Mouse (Mus musculus) ES-CJ7 (cell line): Measurements from ENCODE around the gene Ctbp1.
A peak's percentile ranks its signal among the peaks of the same experiment; 100 is the strongest.

ENCODE experiments used
- DNase-seq: peaks from one replicate; pipeline ENCODE4 v3.0.0; 2011; ENCODE audit warnings: low read depth, low spot score

The Ctbp1 gene

GRCm38 (mm10) chr5:33208533-33209245 lies 66.1 kb downstream of the Ctbp1 start:
- no peak for DNase-seq

- no peak for DNase-seq
These were observed 67.7 kb downstream of the Ctbp1 start for GRCm38 (mm10) chr5:33207136-33207535.

- DNase-seq: no peak
These were observed 68.5 kb downstream of the Ctbp1 start for GRCm38 (mm10) chr5:33206328-33206727.

GRCm38 (mm10) chr5:33204284-33204683 lies 70.5 kb downstream of the Ctbp1 start:
- DNase-seq: no peak

- peak; percentile 84 for DNase-seq
These were observed 71.0 kb downstream of the Ctbp1 start for GRCm38 (mm10) chr5:33203691-33204242.

- no peak for DNase-seq
These were observed 71.6 kb downstream of the Ctbp1 start for GRCm38 (mm10) chr5:33203171-33203565.

- DNase-seq: no peak
These were observed 72.2 kb downstream of the Ctbp1 start for GRCm38 (mm10) chr5:33202516-33203170.

- DNase-seq: no peak
These were observed 73.1 kb downstream of the Ctbp1 start for GRCm38 (mm10) chr5:33201697-33202096.

GRCm38 (mm10) chr5:33200071-33200470 lies 74.7 kb downstream of the Ctbp1 start:
- DNase-seq: no peak
